Mouse (Mus musculus) lung, postnatal 0 days (tissue): ENCODE results near the gene C2cd4b.

ENCODE experiments used
- CTCF ChIP-seq: IDR thresholded peaks from 2 replicates; pipeline ENCODE4 v1.5.1; 2016; ENCODE audit warnings: antibody characterized with exemption, mild to moderate bottlenecking
- EP300 ChIP-seq: IDR thresholded peaks from 2 replicates; pipeline ENCODE4 v1.6.1; 2016; ENCODE audit warnings: antibody characterized with exemption, mild to moderate bottlenecking, control low read depth

DNA sequence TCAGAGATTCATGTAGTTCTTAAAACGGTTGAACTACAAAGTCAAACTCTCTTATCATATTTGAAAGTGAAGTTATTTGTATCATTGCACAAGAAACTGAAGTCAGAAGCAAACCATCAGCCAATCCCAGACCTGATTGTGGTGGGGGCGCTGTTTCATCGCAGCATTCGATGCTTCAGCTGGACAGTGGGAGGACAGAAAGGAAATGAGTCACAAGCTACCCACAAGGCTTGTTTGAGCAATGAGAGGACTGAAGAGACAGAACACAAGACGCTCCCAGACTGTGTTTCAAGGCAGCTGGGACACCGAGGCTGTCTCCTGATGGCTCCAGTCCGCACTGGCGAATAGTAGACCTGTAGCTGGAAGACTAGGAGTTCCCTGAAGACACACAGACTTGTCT, 36.9 kb upstream of the C2cd4b start:
- no peak for TF ChIP-seq EP300
- 0 out of 2 replicates have a peak, but pooled peaks have one; percentile 13 for TF ChIP-seq CTCF
